Mouse (Mus musculus): ENCODE measurements around the gene Trim26. TPM values are rescaled to one million over a fixed set of nuclear protein-coding genes. Genes with fewer than 3 reads are reported as not detected.
A peak's percentile ranks its signal among the peaks of the same experiment; 100 is the strongest.
"Not testable (repeated sequence)": the region's sequence is repeated elsewhere in the genome, so short reads cannot be mapped to it uniquely, and the experiment has no call there.

Gene Trim26
- 29.8 and 31.4 TPM in 2 replicates for total RNA-seq (2014; rRNA removed)
- polyA plus RNA-seq (2015; fragmentation: Nextera tagmentation; extraction: Ambion mirVana): 37.9 and 44.3 TPM in 2 replicates

- Histone ChIP-seq H3K9ac (replicated peaks; ENCODE audit: low read length, poor library complexity, severe bottlenecking) (peak within 1 kb of the TSS; percentile 87), H3K36me3 (ENCODE audit: insufficient read depth, low read length) (no peaks in the 10 kb centered on the region), H3K27me3 (ENCODE audit: insufficient read depth, low read length) (no peaks in the 10 kb centered on the region), H3K4me3 (ENCODE audit: low read depth, low read length) (peak within 1 kb of the TSS; percentile 86), H3K4me2 (ENCODE audit: low read depth, low read length, poor library complexity, severe bottlenecking) (peak within 1 kb of the TSS; percentile 56), H3K4me1 (ENCODE audit: insufficient read depth, low read length) (0 out of 2 replicates have a peak, but pooled peaks cover 4% of the 10 kb centered on the region), H3K27ac (ENCODE audit: low read depth, low read length) (peak within 1 kb of the TSS; percentile 93), H3K9me3 (ENCODE audit: low read length) (no peaks in the 10 kb centered on the region)
- DNase-seq (ENCODE audit: low spot score): peak; percentile 97
- no peak for TF ChIP-seq CTCF (IDR thresholded peaks at IDR 0.05)
- WGBS: under 1% methylated on average over 52 of the region's 58 CpGs
- peak; percentile 98 for ATAC-seq (ENCODE audit: low FRiP score)
Observed at GRCm38 (mm10) chr17:36836874-36837647, at the start of gene Trim26. Trim26 (plus strand) TSS chr17:36837134.

- WGBS: 66% methylated on average over 2 of the region's 2 CpGs
- Histone ChIP-seq H3K4me2 (ENCODE audit: low read depth, low read length, poor library complexity, severe bottlenecking) (no peak overlapping the region), H3K9ac (replicated peaks; ENCODE audit: low read length, poor library complexity, severe bottlenecking) (no peak overlapping the region), H3K4me3 (ENCODE audit: low read depth, low read length) (no peak overlapping the region), H3K36me3 (ENCODE audit: insufficient read depth, low read length) (no peaks in the 10 kb centered on the region), H3K4me1 (ENCODE audit: insufficient read depth, low read length) (no peaks in the 10 kb centered on the region), H3K27me3 (ENCODE audit: insufficient read depth, low read length) (no peaks in the 10 kb centered on the region), H3K9me3 (ENCODE audit: low read length) (no peaks in the 10 kb centered on the region), H3K27ac (ENCODE audit: low read depth, low read length) (no peak overlapping the region)
- 0 out of 2 replicates have a peak, but pooled peaks have one; percentile 21 for ATAC-seq (ENCODE audit: low FRiP score)
- no peak for DNase-seq (ENCODE audit: low spot score)
- TF ChIP-seq CTCF (IDR thresholded peaks at IDR 0.05): no peak
Observed at GRCm38 (mm10) chr17:36788351-36788750, 48.6 kb upstream of the Trim26 start.

GRCm38 (mm10) chr17:36788801-36789200 lies 48.1 kb upstream of the Trim26 start:
- DNase-seq (ENCODE audit: low spot score) (peak; percentile 94), ATAC-seq (ENCODE audit: low FRiP score) (peak; percentile 77)
- not testable (repeated sequence) for H3K27me3 ChIP-seq (ENCODE audit: insufficient read depth, low read length); H3K9ac ChIP-seq (replicated peaks; ENCODE audit: low read length, poor library complexity, severe bottlenecking); H3K4me3 ChIP-seq (ENCODE audit: low read depth, low read length); H3K4me1 ChIP-seq (ENCODE audit: insufficient read depth, low read length); H3K9me3 ChIP-seq (ENCODE audit: low read length); H3K36me3 ChIP-seq (ENCODE audit: insufficient read depth, low read length); H3K27ac ChIP-seq (ENCODE audit: low read depth, low read length); H3K4me2 ChIP-seq (ENCODE audit: low read depth, low read length, poor library complexity, severe bottlenecking)
- peak; percentile 94 for TF ChIP-seq CTCF (IDR thresholded peaks at IDR 0.05)

GRCm38 (mm10) chr17:36799493-36799892 lies 37.4 kb upstream of the Trim26 start:
- H3K9ac ChIP-seq (replicated peaks; ENCODE audit: low read length, poor library complexity, severe bottlenecking): no peak overlapping the region
- H3K4me2 ChIP-seq (ENCODE audit: low read depth, low read length, poor library complexity, severe bottlenecking): no peak overlapping the region
- ATAC-seq (ENCODE audit: low FRiP score) (no peak), DNase-seq (ENCODE audit: low spot score) (no peak)
- no peak overlapping the region for H3K27ac ChIP-seq (ENCODE audit: low read depth, low read length)
- H3K27me3 ChIP-seq (ENCODE audit: insufficient read depth, low read length): no peaks in the 10 kb centered on the region
- TF ChIP-seq CTCF (IDR thresholded peaks at IDR 0.05): no peak
- 92% methylated on average over 10 of the region's 10 CpGs for WGBS
- no peak overlapping the region for H3K4me3 ChIP-seq (ENCODE audit: low read depth, low read length)
- no peaks in the 10 kb centered on the region for H3K4me1 ChIP-seq (ENCODE audit: insufficient read depth, low read length)
- no peaks in the 10 kb centered on the region for H3K9me3 ChIP-seq (ENCODE audit: low read length)
- no peaks in the 10 kb centered on the region for H3K36me3 ChIP-seq (ENCODE audit: insufficient read depth, low read length)

- H3K36me3 ChIP-seq (ENCODE audit: insufficient read depth, low read length); H3K4me2 ChIP-seq (ENCODE audit: low read depth, low read length, poor library complexity, severe bottlenecking); H3K27me3 ChIP-seq (ENCODE audit: insufficient read depth, low read length); H3K4me1 ChIP-seq (ENCODE audit: insufficient read depth, low read length); ATAC-seq (ENCODE audit: low FRiP score); H3K9ac ChIP-seq (replicated peaks; ENCODE audit: low read length, poor library complexity, severe bottlenecking); H3K4me3 ChIP-seq (ENCODE audit: low read depth, low read length); H3K27ac ChIP-seq (ENCODE audit: low read depth, low read length); DNase-seq (ENCODE audit: low spot score); H3K9me3 ChIP-seq (ENCODE audit: low read length): not testable (repeated sequence)
- WGBS: 77% methylated on average over 4 of the region's 4 CpGs
Observed at GRCm38 (mm10) chr17:36799921-36800462, 36.9 kb upstream of the Trim26 start.

GRCm38 (mm10) chr17:36811871-36812270 lies 25.1 kb upstream of the Trim26 start, which contains the start of gene H2-M10.6:
H2-M10.6 (plus strand) TSS chr17:36812171.
- Histone ChIP-seq H3K4me1 (ENCODE audit: insufficient read depth, low read length) (no peaks in the 10 kb centered on the region), H3K9me3 (ENCODE audit: low read length) (no peaks in the 10 kb centered on the region), H3K4me2 (ENCODE audit: low read depth, low read length, poor library complexity, severe bottlenecking) (no peak within 1 kb of the TSS), H3K27ac (ENCODE audit: low read depth, low read length) (no peak within 1 kb of the TSS), H3K9ac (replicated peaks; ENCODE audit: low read length, poor library complexity, severe bottlenecking) (no peak within 1 kb of the TSS), H3K36me3 (ENCODE audit: insufficient read depth, low read length) (no peaks in the 10 kb centered on the region), H3K4me3 (ENCODE audit: low read depth, low read length) (no peak within 1 kb of the TSS), H3K27me3 (ENCODE audit: insufficient read depth, low read length) (no peaks in the 10 kb centered on the region)
- no peak for DNase-seq (ENCODE audit: low spot score)
- no peak for ATAC-seq (ENCODE audit: low FRiP score)
- no peak for TF ChIP-seq CTCF (IDR thresholded peaks at IDR 0.05)

Measured in midbrain, postnatal 0 days (tissue).